Mouse (Mus musculus) heart, embryonic 11.5 days (tissue): ENCODE results near the gene Hivep1. TPM values are rescaled to one million over a fixed set of nuclear protein-coding genes. Genes with fewer than 3 reads are reported as not detected.

Source experiments
- ATAC-seq: fragments of 200-750 bp; cut with Nextera tagmentation; replicated peaks from 2 replicates; pipeline ENCODE4 v1.8.0; 2017; ENCODE audit warnings: moderate library complexity; ENCODE audit not compliant: insufficient number of reproducible peaks, low FRiP score, low TSS enrichment
- H3K27ac ChIP-seq: fragments of 300-500 bp; sonication (generic); 2 replicates; pipeline ENCODE4 v1.5.1; 2014; ENCODE audit warnings: mild to moderate bottlenecking, low read depth, low read length
- H3K27me3 ChIP-seq: fragments of 300-500 bp; sonication (generic); 2 replicates; pipeline ENCODE4 v1.6.1; 2014; ENCODE audit warnings: mild to moderate bottlenecking, low read length, mixed read lengths; ENCODE audit not compliant: control insufficient read depth, insufficient read depth
- H3K36me3 ChIP-seq: fragments of 300-500 bp; sonication (generic); 2 replicates; pipeline ENCODE4 v1.6.1; 2014; ENCODE audit warnings: mild to moderate bottlenecking, low read length, moderate library complexity, mixed read lengths; ENCODE audit not compliant: control insufficient read depth, insufficient read depth
- H3K4me1 ChIP-seq: fragments of 300-500 bp; sonication (generic); 2 replicates; pipeline ENCODE4 v1.6.1; 2014; ENCODE audit warnings: low read length; ENCODE audit not compliant: control insufficient read depth, insufficient read depth
- H3K4me2 ChIP-seq: fragments of 300-500 bp; sonication (generic); 2 replicates; pipeline ENCODE4 v1.6.1; 2014; ENCODE audit warnings: mild to moderate bottlenecking, moderate library complexity
- H3K4me3 ChIP-seq: fragments of 300-500 bp; sonication (generic); 2 replicates; pipeline ENCODE4 v1.5.1; 2014; ENCODE audit warnings: low read depth, low read length
- H3K9ac ChIP-seq: fragments of 300-500 bp; sonication (generic); 2 replicates; pipeline ENCODE4 v1.6.1; 2014; ENCODE audit warnings: mild to moderate bottlenecking, low read depth, low read length, moderate library complexity
- H3K9me3 ChIP-seq: fragments of 300-500 bp; sonication (generic); replicated peaks from 2 replicates; pipeline ENCODE4 v1.6.1; 2016; ENCODE audit warnings: low read length; ENCODE audit not compliant: control insufficient read depth
- WGBS: fragments of 180-500 bp; shearing (Covaris S2); extraction: QIAGEN DNeasy Blood & Tissue Kit; methylation state at CpG from one replicate; pipeline ENCODE4 v1.1.7; 2014; ENCODE audit not compliant: insufficient replicate concordance; 5-methylcytosine and 5-hydroxymethylcytosine counted together
- polyA plus RNA-seq: library from polyadenylated mRNA; unstranded; fragments of >200 nt; fragmentation: Nextera tagmentation; extraction: Ambion mirVana; gene quantifications from 2 replicates; pipeline ENCODE4 v1.2.1, GENCODE M21; 2014

Gene Hivep1
- polyA plus RNA-seq, 1 experiment from 2014 or later = 11.4 TPM

- Histone ChIP-seq H3K4me2 (peak overlapping the region; percentile 42), H3K27ac (peak overlapping the region; percentile 85), H3K9me3 (no peaks in the 10 kb centered on the region), H3K4me1 (peaks cover 25% of the 10 kb centered on the region), H3K27me3 (no peaks in the 10 kb centered on the region), H3K9ac (peak overlapping the region; percentile 49; the same call in 1 of the 2 replicates), H3K4me3 (no peak overlapping the region), H3K36me3 (no peaks in the 10 kb centered on the region)
- no peak for ATAC-seq
- WGBS = 30% methylated on average over 9 of the region's 9 CpGs
Measured at GRCm38 (mm10) chr13:42149328-42150071, 97.7 kb downstream of the Hivep1 start.

- Histone ChIP-seq H3K27me3 (no peaks in the 10 kb centered on the region), H3K4me1 (peaks cover 25% of the 10 kb centered on the region), H3K27ac (peak overlapping the region; percentile 85), H3K9me3 (no peaks in the 10 kb centered on the region), H3K4me2 (peak overlapping the region; percentile 42), H3K9ac (peak overlapping the region; percentile 49; the same call in 1 of the 2 replicates), H3K4me3 (no peak overlapping the region), H3K36me3 (peaks cover 4% of the 10 kb centered on the region)
- ATAC-seq = peak; percentile 61
- WGBS = 24% methylated on average over 5 of the region's 5 CpGs
Measured at GRCm38 (mm10) chr13:42150072-42150450, 98.2 kb downstream of the Hivep1 start.

- Histone ChIP-seq H3K4me1 (peaks cover 25% of the 10 kb centered on the region), H3K9me3 (no peaks in the 10 kb centered on the region), H3K27ac (peak overlapping the region; percentile 85), H3K27me3 (no peaks in the 10 kb centered on the region), H3K36me3 (peaks cover 9% of the 10 kb centered on the region), H3K9ac (peak overlapping the region; percentile 49; the same call in 1 of the 2 replicates), H3K4me3 (no peak overlapping the region), H3K4me2 (peak overlapping the region; percentile 42)
- peak; percentile 57 for ATAC-seq
- WGBS = 57% methylated on average over 9 of the region's 9 CpGs
Measured at GRCm38 (mm10) chr13:42150462-42151127, 98.8 kb downstream of the Hivep1 start.

GRCm38 (mm10) chr13:42158259-42158658, 106.4 kb downstream of the Hivep1 start:
- ATAC-seq = no peak
- Histone ChIP-seq H3K36me3 (peaks cover 9% of the 10 kb centered on the region), H3K4me3 (no peak overlapping the region), H3K27ac (no peak overlapping the region), H3K4me1 (0 out of 2 replicates have a peak, but pooled peaks cover 4% of the 10 kb centered on the region), H3K9ac (no peak overlapping the region), H3K9me3 (no peaks in the 10 kb centered on the region), H3K27me3 (no peaks in the 10 kb centered on the region), H3K4me2 (no peak overlapping the region)
- WGBS = 88% methylated on average over 14 of the region's 14 CpGs

GRCm38 (mm10) chr13:42159416-42160185, 107.8 kb downstream of the Hivep1 start:
- WGBS = 74% methylated on average over 14 of the region's 14 CpGs
- 0 out of 2 replicates have a peak, but pooled peaks cover 4% of the 10 kb centered on the region for H3K4me1 ChIP-seq
- no peak overlapping the region for H3K27ac ChIP-seq
- H3K4me2 ChIP-seq = no peak overlapping the region
- no peak for ATAC-seq
- no peak overlapping the region for H3K9ac ChIP-seq
- peaks cover 9% of the 10 kb centered on the region for H3K36me3 ChIP-seq
- no peaks in the 10 kb centered on the region for H3K9me3 ChIP-seq
- H3K27me3 ChIP-seq = no peaks in the 10 kb centered on the region
- no peak overlapping the region for H3K4me3 ChIP-seq

- peaks cover 10% of the 10 kb centered on the region for H3K36me3 ChIP-seq
- WGBS = 87% methylated on average over 1 of the region's 1 CpGs
- no peak overlapping the region for H3K4me2 ChIP-seq
- no peaks in the 10 kb centered on the region for H3K4me1 ChIP-seq
- no peaks in the 10 kb centered on the region for H3K9me3 ChIP-seq
- H3K27me3 ChIP-seq = no peaks in the 10 kb centered on the region
- ATAC-seq = no peak
- H3K27ac ChIP-seq = no peak overlapping the region
- H3K9ac ChIP-seq = no peak overlapping the region
- no peak overlapping the region for H3K4me3 ChIP-seq
Measured at GRCm38 (mm10) chr13:42170802-42171201, 119.0 kb downstream of the Hivep1 start.

GRCm38 (mm10) chr13:42174827-42175420, 123.1 kb downstream of the Hivep1 start:
- no peaks in the 10 kb centered on the region for H3K27me3 ChIP-seq
- 35% methylated on average over 3 of the region's 3 CpGs for WGBS
- H3K36me3 ChIP-seq = peaks cover 5% of the 10 kb centered on the region; the same call in 1 of the 2 replicates
- ATAC-seq = no peak
- no peak overlapping the region for H3K4me2 ChIP-seq
- peak overlapping the region; percentile 25; the same call in 1 of the 2 replicates for H3K27ac ChIP-seq
- H3K9me3 ChIP-seq = no peaks in the 10 kb centered on the region
- no peaks in the 10 kb centered on the region for H3K4me1 ChIP-seq
- no peak overlapping the region for H3K9ac ChIP-seq
- no peak overlapping the region for H3K4me3 ChIP-seq

- Histone ChIP-seq H3K27me3 (no peaks in the 10 kb centered on the region), H3K36me3 (peaks cover 4% of the 10 kb centered on the region; the same call in 1 of the 2 replicates), H3K4me3 (no peak overlapping the region), H3K4me1 (no peaks in the 10 kb centered on the region), H3K27ac (no peak overlapping the region), H3K9ac (no peak overlapping the region), H3K4me2 (no peak overlapping the region), H3K9me3 (no peaks in the 10 kb centered on the region)
- 91% methylated on average over 5 of the region's 5 CpGs for WGBS
- no peak for ATAC-seq
Measured at GRCm38 (mm10) chr13:42182635-42183034, 130.8 kb downstream of the Hivep1 start.
